Mouse (Mus musculus) T-helper 1 cell (primary cell): ENCODE data around the gene Frmd4a.

Experiments
- in situ Hi-C: fragments of 300-600 bp; cut with MboI, MseI; formaldehyde crosslinking; loops from one replicate; pipeline ENCODE4 v1.15.1; 2025; ENCODE audit warnings: high pct_unique_total_duplicates

The Frmd4a gene

GRCm38 (mm10) chr2:4391091-4391490, 373.6 kb downstream of the Frmd4a start:
- in situ Hi-C loops = no loop called here

DNA sequence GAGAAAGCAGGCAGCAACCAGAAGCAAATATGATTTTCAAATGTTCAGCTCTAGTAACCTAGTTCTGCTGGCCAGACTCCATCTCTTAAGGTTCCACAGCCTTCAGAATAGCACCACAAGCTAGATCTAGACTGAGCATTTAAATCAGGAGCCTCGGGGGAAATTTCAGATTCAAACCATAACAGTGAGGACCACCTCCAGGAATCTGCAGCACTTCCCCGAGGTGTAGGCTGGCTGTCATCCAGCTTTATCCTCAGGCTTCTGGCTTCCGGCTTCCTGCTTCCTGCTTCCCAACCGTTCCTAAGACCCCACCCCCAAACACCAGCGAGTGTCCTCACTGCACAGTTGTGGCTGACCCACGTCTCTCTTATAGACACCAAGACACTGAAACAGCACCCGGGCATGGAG, 374.2 kb downstream of the Frmd4a start:
- in situ Hi-C loops = no loop called here

GRCm38 (mm10) chr2:4393046-4393445, 375.5 kb downstream of the Frmd4a start:
- in situ Hi-C loops = no loop called here

DNA sequence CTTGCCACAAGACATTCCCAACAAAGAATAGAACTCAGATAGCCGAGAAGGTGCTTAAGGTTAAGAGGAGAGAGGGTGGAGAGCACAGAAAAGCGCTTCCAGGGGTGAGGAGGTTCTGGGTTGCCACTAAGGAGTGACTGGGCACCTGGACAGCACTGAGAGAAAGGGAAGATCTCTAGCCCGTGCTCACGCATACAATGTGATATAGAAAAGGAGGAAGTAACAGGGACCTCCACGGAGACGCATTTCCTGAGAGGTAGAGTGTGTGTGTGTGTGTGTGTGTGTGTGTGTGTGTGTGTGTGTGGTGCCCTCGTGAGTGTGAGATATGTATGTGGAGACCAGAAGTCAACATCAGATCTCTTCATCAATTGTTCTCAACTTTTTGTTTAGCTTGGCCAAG, 377.1 kb downstream of the Frmd4a start:
- in situ Hi-C loops = no loop called here

- in situ Hi-C loops = no loop called here
These were observed 382.2 kb downstream of the Frmd4a start for GRCm38 (mm10) chr2:4399721-4400120.

- in situ Hi-C loops = no loop called here
These were observed 383.5 kb downstream of the Frmd4a start for GRCm38 (mm10) chr2:4400771-4401596.

GRCm38 (mm10) chr2:4401597-4402581, 384.4 kb downstream of the Frmd4a start:
- in situ Hi-C loops = no loop called here

GRCm38 (mm10) chr2:4406977-4407376, 389.5 kb downstream of the Frmd4a start:
- in situ Hi-C loops = no loop called here

DNA sequence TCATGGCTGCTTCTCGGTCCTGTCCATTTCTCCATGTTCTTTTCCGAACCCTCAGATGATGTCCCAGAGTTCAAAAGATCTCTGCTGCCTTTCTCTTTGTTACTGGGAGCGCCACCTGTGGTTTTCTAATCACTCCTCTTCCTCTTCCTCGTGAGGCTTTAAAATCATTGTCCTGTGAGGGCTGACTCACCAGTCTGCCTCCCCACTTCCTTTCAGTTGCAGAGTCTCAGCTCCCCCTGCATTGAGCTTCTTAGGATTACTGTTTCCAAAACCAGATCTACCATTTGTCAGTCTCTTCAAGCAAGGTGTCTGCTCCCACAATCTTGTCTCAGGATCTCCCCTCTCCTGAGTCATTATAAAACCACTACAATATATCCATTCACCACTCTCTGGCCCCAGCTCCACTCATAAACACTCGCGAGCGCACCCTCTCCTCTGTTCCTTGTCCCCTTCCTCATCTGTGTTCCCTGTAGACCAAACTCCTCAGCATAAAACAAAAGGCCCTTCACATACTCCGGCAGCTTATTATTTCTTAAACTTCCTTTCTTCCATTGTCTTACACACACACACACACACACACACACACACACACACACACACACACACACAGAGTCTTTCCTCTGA, 392.4 kb downstream of the Frmd4a start:
- in situ Hi-C loops = no loop called here

- in situ Hi-C loops = no loop called here
These were observed 395.5 kb downstream of the Frmd4a start for GRCm38 (mm10) chr2:4412870-4413595.

DNA sequence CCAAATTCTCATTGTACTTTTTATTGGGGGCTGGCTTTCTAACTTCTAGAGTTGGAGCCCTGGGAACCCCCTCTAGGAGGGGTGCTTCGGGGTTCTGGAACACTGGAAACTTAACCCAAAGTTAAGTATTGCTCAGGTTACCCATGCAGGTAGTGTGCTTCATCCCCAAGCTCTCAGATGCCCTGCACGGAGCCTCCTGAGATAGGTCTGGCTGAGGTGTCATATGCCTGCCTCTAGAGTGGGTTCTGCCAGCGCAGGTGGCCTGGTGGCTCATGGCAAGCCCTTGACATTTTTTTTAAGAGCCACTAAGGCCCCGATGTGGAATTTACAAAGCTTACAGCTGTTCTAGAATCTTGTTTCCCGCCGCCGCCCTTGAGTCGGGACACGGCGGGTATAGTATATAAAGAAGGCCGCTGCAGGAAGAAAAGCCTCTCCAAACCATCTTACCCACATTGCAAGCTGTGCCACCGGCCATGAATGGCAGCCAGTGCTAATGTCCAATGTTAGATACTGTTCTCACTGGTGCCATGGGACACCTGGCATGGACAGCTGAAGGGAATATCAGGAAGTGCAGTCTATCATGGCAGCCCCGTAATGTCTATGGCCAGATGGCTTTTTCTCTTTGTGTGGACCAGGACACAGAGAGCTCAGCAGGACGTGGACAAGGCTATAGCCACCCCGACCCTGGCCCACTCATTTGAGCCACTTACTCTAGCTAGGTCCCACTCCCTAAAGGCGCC, 396.2 kb downstream of the Frmd4a start:
- in situ Hi-C loops = no loop called here

DNA sequence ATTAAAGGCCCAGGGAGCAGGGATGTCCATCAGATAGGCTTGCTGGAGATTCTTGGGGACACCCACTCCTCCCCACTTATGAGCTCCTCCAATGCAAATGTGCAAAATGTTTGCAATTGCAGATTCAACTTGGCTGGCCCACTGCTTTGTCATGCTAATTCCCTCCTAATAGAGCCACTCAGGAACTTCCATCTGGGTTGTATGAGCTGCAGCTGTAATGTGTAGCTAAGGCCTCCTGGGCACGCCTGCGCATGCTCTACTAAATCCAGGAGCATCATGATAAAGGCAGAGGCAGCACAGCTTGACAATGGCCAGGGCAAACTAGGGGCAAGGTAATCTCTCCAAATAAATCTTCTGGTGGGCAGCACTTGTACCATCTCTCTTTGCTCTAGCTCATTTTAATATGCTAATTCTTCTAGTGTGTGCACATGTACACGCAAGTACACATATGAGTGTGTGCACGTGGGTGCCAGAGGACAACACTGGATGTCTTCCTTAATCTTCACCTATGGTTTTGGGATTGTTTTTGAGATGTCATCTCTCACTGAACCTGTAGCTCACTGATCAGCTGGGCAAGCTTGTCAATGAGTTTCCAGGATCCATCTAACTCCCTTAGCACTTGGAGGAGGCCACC, 403.3 kb downstream of the Frmd4a start:
- in situ Hi-C loops = no loop called here

DNA sequence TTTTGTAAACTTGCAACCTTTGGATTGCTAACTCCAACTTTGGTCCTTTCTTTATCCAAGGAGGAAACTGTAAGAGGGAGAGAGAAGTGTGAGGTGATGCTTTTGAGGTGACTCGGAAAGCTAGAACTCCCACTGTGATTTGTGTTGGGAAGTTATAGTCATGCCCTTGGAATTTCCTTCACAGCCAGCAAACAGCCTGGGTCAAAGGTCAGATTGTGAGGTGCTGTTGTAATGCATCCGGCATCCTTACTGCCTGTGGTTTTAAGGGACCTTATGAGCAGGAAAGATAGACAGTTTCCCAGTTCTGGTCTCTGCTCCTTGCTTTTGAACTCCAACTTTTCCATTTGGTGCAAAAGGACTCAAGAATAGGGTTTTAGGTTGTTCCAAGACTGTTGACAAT, 404.2 kb downstream of the Frmd4a start:
- in situ Hi-C loops = no loop called here

- in situ Hi-C loops = no loop called here
These were observed 406.4 kb downstream of the Frmd4a start for GRCm38 (mm10) chr2:4423896-4424295.

DNA sequence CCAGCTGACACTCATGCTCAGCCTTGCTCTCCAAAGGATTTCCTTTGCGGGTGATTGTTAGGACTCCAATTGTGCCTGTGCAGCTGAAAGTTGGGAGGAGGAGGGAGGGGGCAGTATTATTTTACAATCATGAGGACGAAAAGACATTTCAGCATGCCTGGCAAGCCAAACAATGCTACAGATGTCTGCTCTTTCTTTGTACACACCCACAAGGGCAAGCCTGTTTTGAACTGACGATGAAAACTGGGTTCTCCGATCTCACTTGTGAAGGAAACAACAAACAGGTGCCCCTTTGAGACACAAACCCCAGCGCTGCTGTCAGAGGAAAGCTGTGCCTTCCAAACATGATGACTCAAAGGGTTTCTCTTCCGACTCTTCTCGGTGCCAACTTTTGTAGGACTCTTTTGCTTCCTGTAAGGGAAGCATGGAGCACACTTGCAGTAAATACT, 410.9 kb downstream of the Frmd4a start:
- in situ Hi-C loops = no loop called here

DNA sequence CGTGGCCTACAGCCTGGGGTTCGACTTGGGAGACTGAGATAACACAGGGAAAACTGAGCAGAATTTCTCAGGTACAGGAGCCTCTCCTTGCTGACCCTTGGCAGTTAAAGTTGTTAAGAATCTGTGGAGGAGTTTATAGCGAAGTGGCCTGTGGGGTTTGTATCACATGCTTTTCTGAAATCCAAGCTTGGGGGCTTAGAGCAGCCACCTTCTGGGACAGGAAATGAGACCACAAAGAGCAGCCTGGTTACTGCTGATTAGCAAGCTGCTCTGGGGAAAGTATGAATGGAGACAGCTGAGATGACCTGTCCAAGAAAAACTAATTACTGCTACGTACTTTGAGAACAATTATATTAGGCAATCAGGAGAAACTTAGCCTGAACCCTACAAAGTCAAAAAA, 415.6 kb downstream of the Frmd4a start:
- in situ Hi-C loops = no loop called here

GRCm38 (mm10) chr2:4435051-4435450, 417.5 kb downstream of the Frmd4a start:
- in situ Hi-C loops = no loop called here

GRCm38 (mm10) chr2:4436361-4437231, 419.1 kb downstream of the Frmd4a start:
- in situ Hi-C loops = no loop called here

- in situ Hi-C loops = no loop called here
These were observed 421.2 kb downstream of the Frmd4a start for GRCm38 (mm10) chr2:4438739-4439138.
